Mouse (Mus musculus) urinary bladder, postnatal 14 days (tissue): ENCODE results near the gene Tbc1d17.

Experiments used
- DNase-seq: peaks from one replicate; pipeline ENCODE4 v3.0.0; 2021; ENCODE audit warnings: low spot score

Tbc1d17 gene

DNA sequence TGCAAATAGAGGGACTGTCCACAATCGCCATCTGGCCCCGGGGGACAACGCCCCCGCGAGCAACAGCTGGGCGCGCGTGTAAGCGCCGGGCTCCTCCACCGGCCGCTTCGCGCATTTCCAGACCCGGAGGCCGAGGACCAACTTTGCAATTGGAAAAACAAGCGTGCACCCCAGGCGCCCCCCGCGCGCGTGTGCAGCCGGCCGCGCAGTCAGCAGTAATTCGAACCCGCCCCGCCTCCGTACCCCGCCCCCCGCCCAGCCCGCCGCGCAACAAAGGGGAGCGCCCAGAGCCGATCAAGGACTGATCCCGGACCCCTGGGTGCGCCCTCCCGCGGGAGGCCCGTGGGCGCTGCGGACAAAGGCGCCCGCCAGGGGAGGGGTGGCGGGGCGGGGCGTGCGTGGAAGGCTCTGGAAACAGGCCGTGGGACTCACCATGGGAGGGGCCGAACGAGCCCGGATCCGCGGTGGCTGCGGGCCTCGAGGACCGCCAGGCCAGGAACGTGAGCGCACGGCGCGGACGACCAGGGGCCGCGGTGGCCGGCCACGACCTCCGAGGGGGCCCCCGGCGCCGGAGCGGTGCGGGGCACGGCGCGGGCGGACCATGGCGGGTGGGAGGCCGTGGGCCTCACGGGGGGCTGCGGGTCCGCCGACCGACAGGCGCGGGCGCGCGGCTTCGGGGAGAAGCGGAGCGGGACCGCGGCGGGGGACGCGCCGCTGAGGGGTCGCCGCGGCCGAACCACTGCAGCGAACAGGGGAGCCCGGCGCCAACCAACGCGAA lies 20.2 kb upstream of the Tbc1d17 start:
- peak; percentile 77 for DNase-seq

DNA sequence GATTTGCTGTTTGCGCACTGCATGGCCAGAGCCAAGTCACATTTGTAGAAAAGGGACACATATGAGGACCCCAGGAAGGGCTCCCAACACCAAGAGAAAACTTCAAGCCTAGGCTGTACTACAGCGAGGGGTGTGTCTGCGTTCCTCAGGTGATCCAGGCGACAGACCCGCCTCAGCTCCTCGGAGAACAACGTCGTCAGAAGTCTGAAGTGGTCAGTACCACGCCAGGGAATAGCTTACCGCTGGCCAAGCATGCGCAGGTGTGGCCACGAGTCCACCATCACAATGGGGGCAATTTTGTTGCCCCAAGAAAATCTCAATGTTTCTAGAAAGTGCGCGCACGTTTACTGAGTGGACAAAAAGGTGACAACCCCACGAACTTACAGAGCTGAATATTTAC lies 19.6 kb upstream of the Tbc1d17 start:
- no peak for DNase-seq

DNA sequence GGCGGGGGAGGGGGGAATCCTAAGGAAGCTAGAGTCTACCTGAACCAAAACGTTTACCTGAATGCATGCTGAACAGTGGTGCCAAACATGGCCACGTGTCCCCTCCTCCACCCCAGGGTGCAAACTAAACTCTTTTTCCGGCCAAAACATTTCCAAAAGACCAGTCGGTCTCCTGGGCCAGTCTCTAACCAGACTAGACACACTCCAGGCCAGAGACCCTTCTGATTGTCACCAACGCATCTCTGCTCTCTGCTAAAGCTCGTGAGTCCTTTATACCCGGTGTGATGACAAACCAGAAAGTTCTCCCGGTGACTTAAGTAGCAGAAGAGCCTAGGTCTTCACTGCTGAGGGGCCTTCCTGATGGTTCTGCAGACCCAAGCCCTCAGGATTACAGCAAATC lies 18.9 kb upstream of the Tbc1d17 start:
- no peak for DNase-seq

DNA sequence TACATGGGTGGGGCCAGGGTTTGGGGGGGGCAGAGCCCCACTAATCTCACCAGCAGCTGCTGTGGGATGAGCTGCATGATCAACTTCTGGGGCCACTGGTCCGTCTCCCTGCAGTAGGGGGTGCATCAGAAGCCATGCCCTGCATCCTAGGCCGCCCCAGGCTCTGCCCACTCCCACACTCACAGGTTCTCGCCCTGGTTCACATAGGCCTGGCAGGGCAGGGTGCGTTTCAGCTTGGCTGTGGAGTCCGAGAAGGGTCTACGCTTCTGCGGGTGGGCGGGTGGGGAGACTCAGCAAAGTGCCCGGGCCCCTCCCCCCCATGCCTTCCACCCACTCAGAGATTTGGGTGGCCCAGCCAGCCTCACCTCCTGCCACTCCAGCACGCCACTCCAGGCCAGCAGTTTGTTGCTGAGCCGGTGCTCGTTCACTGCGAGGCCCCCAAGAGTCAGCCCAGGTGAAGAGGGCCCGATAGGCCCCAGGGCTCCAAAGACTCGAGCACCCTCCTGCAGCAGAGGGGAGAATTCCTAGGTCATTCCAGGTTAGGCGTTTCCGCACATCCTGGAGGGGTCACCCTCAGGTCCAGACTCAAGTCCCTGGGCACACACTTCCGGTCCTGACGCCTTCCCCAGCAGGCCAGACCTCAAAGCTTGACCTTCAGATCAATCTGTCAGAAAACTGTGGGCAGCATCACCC lies 18.3 kb upstream of the Tbc1d17 start:
- DNase-seq, result no peak

DNA sequence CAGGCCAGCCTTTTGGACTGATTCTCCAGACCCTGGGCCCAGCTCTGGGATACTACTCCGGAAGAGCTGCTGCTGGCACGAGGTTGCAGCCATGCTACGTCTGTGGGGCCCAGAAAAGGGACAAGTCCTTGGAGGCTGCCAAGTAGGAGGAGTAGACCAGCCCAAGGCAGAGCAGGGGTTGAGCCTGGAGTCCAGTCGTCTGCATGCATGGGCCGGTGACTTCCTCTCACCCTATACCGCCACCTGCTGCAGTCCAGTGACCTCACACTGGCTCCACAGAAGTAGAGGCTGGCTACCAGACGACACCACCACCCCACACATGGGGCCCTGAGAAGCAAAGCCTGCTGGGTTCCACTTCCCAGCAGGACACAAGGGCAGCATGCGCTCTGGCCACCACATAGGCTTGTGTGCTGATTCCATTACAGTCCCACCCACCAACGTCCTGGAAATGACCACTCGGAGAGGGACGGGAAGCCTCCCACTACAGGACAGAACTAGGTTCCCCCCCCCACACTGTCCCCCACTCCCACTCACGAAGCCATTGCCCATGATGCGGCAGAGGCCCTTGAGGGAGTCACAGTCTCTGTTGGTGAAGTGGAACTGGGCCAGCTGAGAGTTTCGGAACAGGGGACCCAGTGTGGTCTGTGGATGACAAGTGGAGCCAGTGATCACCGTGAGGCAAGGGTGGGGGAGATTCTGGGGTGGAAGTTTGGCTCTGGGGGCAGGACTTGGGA lies 17.6 kb upstream of the Tbc1d17 start:
- DNase-seq, result peak; percentile 74

DNA sequence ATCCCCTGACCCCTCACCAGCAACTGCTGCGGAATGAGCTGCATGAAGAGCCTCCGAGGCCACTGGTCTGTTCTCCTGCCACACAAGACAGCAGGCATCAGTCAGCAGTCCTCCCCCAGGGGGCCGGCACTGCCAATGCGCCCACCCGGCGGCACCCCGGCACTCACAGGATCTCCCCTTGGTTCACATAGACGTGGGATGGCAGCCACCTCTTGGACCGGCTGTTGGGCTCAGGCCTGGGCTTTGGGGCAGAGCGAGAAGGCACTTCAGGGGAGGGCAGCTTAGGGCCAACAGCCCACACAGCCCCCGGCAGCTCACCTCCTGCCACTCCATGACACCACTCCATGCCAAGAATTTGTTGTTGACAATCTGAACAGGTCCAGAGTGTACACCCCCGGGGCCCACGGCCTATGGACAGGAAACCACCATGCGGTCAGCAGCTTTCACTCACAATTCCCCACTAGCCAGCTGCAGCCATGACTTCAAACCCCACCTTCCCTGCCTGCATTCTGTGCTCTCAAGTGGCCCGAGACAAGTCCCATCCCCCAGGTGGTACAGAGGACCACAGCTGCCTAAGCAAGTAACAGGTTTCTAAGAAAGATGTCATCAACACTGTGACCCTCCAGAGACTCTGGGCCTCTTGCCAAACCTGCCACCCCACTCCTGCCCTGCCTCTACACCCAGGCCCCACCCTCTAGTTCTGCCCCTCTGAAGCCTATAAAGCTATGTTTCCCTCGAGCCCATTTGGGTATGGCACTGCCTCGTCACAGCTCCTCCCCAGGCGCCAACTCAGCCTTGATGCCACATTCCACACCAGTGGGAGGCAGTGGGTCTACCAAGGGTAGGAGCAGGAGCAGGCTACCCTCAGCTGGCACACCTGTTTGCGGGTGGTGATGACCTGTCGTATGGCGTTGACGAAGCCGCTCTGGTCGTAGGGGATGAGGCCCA lies 16.0 kb upstream of the Tbc1d17 start:
- no peak for DNase-seq

DNA sequence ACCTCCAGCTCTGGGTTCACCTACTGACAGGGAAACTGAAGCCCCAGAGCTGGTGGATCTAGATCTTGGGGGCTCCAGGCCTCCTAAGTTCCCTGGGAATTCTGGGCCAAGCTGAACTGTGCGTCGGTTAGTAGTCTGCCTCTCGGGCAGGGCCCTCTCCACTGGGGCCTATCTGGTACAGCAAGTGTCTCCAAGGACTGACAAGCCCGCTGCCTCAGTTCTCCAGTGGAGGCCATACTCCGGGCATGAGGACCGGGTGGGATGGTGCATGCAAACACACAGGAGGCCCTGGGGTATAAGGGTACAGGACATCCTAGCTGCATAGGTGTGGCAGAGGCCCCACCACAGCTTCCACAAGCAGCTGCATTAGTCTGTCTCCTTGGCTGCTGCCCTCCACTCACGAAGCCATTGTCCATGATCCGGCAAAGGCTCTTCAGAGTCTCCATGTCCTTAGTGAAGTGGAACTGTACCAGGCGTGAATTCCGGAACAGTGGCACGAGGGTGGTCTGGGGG lies 15.2 kb upstream of the Tbc1d17 start:
- no peak for DNase-seq

DNA sequence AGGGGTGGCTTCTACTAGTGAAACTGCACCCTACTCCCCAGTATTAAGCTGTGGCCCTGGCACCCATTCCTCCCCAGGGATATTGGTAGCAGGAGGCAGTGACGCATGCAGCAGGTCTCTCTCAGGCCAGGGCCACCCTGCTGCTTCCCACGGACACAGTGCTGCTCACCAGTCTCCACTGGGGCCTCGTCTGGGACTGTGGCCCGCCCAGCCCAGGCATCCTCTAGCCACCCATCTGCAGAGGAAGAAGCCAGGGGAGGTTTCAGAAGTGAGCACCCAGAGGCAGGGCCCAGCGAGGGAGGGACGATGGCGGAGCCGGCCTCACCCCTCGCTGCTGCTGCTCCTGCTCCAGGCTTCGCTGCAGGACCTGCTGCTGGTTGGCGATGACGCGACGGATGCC lies 14.3 kb upstream of the Tbc1d17 start:
- no peak for DNase-seq

DNA sequence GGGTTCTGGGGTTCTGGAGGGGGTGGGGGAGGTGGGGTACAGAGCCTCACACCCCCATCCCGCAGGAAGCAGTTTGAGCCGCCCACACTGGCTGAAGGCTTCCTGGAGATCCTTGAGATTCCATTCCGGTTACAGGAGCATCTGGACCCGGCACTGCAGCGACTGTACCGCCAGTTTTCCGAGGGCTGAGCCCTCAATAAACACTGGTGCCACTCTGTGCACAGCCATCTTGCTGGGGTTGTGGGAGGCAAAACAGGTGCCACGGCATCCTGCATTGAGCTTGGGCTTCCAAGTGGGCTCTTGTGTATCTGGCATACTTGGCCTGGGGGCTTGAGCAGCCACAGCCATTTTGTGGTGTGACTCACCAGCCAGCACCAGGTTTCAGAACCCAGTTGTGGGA lies 13.6 kb upstream of the Tbc1d17 start:
- DNase-seq, result no peak

DNA sequence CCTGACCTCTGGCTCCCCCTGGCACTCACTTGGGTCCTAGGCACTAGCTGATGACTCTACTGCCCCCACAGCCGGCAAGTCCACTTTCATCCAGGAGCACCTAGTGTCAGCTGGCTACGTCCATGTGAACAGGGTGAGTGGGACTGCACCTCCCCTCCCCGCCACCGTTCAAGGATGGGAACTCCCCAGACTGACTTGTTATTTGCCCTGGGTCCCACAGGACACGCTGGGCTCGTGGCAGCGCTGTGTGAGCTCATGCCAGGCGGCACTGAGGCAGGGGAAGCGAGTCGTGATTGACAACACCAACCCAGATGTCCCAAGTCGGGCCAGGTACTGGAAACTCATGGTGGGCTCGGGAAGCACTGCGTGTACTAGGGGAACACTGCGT lies 12.5 kb upstream of the Tbc1d17 start:
- no peak for DNase-seq

DNA sequence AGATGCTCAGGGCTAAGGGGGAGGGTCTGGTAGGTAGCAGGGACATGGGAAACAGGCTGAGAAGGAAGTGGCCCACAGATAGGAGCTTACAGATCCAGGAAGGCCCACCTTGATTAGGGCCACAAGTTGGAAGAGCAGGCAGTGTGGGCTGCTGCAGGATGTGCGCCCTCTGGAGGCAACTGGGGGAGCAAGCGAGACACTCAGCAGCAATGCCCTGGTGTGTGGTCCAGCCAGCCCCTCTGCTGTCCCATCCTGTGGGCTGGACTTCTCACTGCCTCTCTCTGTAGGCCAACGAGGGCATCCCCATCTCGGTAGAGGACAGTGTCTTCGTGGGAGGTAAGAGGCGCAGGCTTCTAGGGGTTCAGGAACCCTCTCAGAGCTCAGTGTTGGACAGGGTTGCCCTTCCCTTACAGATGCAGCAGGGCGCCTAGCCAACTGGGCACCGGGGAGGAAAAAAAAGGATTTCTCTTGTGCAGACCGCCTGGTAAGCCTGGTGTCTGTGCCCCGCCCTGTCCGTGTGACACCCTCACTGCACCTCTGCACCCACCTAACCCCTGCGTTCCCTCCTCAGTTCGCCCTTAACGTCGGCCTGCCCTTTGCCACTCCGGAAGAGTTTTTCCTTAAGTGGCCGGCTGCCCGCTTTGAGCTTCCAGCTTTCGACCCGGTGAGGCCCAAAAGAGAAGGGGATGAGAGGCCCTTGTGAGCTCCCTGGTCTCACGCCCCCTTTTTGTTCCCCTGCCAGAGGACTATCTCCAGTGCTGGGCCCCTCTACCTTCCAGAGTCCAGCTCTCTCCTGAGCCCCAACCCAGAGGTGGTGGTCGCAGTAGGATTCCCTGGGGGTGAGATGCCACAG lies 11.9 kb upstream of the Tbc1d17 start:
- peak; percentile 72 for DNase-seq

DNA sequence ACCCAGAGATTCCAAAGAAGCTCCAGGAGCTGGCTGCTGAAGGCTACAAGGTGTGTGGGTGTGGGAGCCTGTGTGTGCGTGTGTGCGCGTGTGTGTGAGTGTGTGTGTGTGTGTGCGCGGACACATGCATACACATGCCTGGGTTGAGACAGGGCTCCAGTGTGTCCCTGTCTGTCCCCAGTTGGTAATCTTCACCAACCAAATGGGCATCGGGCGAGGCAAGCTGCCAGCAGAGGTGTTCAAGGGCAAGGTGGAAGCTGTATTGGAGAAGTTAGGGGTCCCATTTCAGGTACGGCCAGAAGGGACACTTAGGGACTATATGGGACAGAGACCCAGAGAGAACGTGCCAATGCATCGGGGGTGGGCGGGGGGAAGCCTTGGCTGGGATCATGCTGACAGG lies 11.0 kb upstream of the Tbc1d17 start:
- DNase-seq, result no peak

DNA sequence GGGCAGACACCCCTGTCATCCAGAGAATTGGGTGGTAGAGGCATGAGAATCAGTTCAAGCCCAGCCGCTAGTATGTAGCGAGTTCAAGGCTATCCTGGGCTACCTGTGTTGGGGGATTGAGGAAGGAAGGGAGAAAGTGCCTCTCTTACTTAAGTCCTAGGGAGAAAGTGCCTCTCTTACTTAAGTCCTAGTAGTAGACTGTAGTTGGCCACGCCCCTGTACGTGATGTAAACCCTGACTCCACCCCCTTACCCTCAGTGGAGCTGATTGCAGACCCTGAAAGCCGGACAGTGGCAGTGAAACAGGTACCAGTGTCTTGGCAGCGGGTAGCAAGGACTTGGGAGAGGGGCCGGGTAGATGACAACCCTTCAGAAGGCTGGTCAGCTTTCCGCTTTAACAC lies 9.0 kb upstream of the Tbc1d17 start:
- no peak for DNase-seq

DNA sequence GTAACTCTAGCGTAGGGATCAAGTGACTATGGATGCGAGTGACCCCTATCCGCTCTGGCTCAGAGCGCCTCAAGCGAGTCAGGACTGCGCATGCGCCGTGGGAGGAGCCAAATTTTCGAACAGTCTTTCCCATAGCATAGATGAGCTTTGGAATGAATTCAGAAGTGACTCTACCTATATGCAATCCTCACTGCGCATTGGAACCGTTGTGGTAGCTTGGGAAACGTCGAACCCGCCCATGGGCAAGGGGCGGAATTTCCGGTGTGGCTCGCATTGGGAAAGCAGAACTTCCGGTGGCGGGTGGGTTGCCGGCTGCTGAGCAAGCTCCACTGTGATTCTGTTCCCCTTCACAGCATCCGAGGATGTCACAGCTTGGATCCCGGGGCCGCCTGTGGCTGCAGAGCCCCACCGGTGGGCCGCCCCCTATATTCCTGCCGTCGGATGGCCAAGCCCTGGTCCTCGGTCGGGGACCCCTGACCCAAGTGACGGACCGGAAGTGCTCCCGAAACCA lies 8.2 kb upstream of the Tbc1d17 start, which contains the start of gene Pnkp:
Gene Pnkp, plus strand, starts transcription at position 98 of the 511 bp plus-strand sequence.
- peak; percentile 84 for DNase-seq

DNA sequence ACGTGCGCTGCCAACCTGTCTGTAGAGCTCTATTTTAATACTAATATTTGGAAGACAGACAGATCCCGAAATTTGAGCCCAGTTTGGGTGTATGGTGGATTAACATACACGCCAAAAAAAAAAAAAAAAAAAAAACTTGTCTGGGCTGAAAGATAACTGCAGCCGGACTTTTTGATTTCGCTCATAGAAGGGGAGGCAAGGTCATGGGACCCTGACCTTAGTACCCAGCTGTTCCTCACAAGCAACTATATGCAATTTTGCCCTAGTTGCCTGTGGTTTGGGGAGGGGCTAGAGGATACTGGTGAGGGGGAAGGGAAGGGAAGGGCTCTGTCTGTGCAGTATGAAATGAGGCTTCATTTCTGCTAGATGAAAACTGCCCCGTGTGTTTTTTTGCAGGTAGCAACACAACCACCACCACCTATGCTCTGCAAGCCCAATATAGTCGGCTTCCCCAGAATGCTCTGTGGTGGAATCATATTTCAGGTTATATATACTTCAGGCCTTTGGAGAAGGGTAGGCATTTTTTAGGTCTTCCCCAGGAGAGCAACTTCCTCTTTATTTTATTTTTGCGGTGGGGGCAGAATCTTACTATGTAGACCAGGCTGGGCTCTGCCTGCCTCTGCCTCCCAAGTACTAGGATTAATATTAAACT lies 7.5 kb upstream of the Tbc1d17 start:
- no peak for DNase-seq

DNA sequence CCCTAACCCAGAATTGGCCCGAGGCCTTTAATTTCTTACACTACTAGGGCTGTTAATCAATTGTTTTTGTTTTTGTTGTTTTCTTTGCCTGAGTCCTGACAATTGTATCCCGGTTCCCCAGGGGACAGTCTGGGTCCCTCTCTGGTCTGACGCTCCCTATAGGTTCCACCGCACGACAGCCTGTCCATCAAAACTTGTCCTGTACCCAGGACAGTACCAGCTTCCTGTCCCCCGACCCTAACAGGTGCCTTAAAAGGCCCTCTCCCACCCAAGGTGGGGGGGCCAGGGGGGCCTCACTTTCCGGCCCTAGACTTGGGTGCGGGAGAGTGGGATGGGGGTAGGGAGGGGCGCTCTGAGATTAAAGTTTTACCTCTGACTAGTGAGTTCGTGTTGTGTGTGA lies 6.2 kb upstream of the Tbc1d17 start:
- DNase-seq, result no peak

DNA sequence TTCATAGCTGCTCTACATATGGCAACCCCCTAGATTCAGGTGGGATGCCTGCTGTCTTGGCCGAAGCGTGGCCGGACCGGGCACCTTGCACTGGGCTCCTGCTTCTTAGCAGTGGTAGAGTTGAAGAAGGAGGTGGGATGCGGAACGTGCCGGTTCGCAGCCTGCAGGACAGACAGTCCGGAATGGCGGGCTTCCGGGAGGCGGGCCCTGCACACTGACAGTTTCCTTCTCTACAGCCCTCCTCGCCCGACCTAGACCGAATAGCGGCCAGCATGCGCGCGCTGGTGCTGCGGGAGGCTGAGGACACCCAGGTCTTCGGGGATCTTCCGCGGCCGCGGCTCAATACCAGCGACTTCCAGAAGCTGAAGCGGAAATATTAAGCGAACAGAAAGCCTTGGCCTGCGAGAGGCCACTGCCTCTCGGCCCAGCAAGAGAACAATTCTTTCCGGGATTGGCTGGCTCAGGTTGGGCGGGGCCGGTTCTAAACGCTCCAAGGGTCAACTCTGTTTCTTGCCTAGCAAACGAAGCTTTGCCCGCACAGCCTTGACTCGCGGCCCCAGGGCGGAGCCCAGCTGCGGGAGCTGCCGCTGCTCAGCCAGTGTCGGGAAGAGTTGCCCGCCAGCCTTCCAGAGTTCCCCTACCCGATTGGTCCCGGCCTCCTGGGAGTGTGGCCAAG lies 5.6 kb upstream of the Tbc1d17 start:
- peak; percentile 89 for DNase-seq

DNA sequence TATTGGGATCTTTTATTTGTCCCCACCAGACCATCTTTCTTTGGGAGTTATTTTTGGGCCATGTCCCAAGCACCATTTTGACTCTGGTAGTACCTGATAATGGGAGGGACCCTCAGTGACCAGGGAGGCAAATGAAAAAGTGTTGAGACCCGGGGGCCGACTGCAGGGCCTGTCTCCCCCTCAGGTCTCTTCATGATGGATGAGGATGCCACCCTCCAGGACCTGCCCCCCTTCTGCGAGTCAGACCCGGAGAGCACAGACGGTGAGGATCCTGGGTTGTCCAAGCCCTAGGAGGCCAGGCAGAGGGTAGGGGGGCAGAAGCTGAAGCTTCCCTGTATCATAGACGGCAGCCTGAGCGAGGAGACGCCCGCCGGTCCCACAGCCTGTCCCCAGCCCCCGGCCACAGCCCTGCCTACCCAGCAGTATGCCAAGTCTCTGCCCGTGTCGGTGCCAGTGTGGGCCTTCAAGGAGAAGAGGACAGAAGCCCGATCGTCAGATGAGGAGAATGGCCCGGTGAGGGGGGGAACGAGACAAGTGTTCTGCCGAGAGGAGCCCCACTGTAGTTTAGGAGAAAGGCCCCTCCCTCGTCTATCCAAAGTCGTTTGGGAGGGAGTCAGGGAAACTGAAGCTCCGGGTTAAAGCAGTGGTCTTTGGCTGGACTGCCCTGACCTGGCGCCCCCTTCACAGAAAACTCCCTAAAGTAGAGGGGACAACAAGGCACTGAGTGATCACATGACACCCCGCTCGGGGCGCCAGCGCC lies 4.9 kb upstream of the Tbc1d17 start:
- no peak for DNase-seq

DNA sequence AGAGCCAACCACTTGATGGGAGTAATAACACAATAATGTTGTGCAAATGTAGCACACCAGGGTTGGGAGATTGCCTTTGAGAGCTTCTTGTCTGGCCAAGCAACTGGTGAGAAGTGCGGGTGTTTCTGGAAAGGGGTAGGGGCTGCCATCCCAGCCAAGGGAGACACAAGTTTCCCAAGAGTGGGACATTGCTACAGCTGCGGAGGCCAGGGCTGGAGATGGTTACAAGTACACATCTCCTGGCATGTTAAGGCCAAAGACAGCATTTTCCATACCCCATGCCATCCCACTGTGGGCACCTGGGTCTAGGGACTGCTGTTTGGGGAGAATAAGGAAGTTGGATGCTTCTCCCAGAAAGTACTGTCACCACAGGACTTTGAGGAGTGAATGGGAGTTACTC lies 4.2 kb upstream of the Tbc1d17 start:
- no peak for DNase-seq
